Mouse (Mus musculus) liver, embryonic 14 days (tissue): Measurements from ENCODE around the gene Asmt. TPM values are rescaled to one million over a fixed set of nuclear protein-coding genes. Genes with fewer than 3 reads are reported as not detected.

ENCODE experiments used
- polyA plus RNA-seq: library from polyadenylated mRNA; depleted of rRNA; stranded (reverse); fragments of >200 nt; gene quantifications from 2 replicates; pipeline ENCODE4 v1.2.3, GENCODE M21; 2012; rRNA removed

Gene Asmt
- polyA plus RNA-seq: not detected in 2 replicates

DNA sequence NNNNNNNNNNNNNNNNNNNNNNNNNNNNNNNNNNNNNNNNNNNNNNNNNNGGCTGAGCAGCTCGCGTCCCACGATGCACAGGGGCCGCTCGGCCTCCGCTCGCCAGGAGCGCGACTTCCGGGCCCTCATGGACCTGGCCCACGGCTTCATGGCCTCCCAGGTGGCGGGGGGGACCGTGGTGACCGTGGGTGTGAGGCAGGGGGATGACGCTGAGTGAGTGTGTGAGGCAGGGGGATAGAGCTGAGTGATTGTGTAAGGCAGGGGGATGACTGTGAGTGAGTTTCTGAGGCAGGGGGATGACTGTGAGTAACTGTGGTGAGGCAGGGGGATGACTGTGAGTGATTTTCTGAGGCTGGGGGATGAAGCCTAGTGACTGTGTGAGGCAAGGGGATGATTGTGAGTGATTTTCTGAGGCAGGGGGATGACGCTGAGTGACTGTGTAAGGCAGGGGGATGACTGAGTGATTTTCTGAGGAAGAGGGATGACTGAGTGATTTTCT is at the start of gene Asmt:
Gene Asmt (plus strand): TSS at position 51 of the 499 bp plus-strand sequence.

